Mouse (Mus musculus) gastrocnemius, postnatal 36 days (tissue): ENCODE measurements around the gene 1700025F22Rik. TPM values are rescaled to one million over a fixed set of nuclear protein-coding genes. Genes with fewer than 3 reads are reported as not detected.
A peak's percentile ranks its signal among the peaks of the same experiment; 100 is the strongest.
"Not testable (repeated sequence)": the region's sequence is repeated elsewhere in the genome, so short reads cannot be mapped to it uniquely, and the experiment has no call there.

Experiments
- DNase-seq, 2 experiments: peaks; one replicate each; pipeline ENCODE4 v3.0.0; 2022
- intact Hi-C: fragments of 180-260 bp; cut with DNase I; formaldehyde crosslinking; loops from one replicate; pipeline ENCODE4 v1.15.1; 2025
- long read RNA-seq, 2 experiments: library from polyadenylated mRNA; stranded (forward); transcript quantifications; one replicate each; pipeline ENCODE4 v2.0.0; 2021
- total RNA-seq, 2 experiments: library from RNA; stranded (reverse); gene quantifications; 2 replicates each; pipeline ENCODE4 v1.2.3; 2021

1700025F22Rik gene
- total RNA-seq: not detected
- long read RNA-seq, experiment 1: 0 reads
- long read RNA-seq, experiment 2: 0 reads

DNA sequence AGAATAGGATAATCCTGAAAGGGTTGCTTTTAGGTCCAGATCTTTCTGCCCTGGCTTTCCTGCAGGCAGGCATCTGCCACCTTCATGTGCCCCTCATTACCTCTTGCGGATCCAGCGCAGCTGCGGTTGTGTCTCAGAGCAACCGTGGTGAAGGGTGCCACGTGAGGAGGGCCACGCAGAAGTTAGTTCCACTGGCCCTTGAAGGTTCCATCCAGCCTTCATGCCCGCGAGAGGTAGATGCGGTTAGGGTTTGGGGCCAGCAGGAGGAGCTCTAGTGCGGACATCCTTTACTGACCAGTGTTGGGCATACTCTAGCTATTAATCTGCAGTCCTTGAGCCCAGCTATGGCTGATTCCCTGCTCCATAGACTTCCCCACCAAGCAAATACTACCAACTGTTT is at the start of gene 1700025F22Rik:
TSS of gene 1700025F22Rik (minus strand) at position 149 of the 400 bp plus-strand sequence.
- no peak for DNase-seq
- intact Hi-C loops: no loop called here

DNA sequence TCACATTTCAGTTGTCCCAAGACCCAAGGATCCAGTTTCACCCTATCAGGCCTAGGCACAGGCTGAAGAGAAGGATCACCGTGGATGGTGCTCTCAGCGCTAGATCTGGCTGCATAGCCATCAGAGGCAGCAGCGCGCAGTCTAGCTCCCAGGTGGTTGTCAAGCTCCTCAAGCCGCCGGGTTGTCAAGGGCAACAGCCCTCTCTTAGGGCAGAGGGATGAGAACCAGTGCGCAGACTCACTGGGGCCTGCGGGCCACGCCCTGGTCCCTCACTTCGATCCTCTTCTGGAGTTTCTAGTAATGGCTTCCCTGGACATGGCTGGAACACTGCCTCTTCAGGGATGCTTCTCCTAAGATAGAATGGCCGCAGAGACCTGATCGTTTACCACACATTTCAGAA is 31.4 kb upstream of the 1700025F22Rik start, which contains the start of gene Ms4a13:
TSS of gene Ms4a13 (minus strand) at position 192 of the 400 bp plus-strand sequence.
- intact Hi-C loops: no loop called here
- DNase-seq: no peak

DNA sequence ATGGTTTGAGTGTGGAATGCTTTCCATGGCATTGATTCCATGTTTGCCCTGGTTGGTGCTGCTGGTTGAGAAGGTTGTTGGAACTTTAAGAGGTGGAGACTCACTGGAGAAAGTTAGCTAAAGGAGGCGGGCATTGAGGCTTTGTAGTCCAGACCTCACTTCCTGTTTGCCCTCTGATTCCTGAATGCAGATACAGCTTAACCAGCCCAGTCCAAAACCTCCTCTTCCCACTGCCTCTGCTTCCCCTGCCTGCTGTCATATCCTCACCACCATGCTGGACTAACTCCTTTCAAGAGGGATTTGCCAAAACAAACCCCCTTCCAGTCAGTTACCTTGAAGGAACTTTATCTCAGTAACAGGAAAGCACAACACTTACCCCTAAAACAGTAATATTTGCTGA is 27.4 kb upstream of the 1700025F22Rik start:
- no peak for DNase-seq
- intact Hi-C loops: no loop called here

DNA sequence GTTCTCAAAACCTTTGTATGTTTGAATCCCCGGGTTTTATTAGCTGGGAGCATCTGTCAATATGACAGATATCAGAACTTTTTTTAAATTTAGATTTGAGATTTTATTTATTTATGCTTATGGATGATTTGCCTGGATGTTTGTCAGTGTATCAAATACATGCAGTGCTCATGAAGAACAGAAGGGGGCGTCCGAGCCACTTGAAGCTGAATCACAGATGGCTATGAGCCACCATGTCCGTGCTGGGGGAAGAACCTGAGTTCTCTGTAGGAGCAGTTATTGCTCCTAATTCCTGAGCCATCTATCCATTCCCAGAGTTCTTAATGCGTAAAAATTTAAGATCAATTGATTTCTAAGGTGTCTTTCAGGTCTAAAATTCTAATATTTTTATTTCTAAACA is 19.0 kb upstream of the 1700025F22Rik start:
- intact Hi-C loops: no loop called here
- DNase-seq: no peak

DNA sequence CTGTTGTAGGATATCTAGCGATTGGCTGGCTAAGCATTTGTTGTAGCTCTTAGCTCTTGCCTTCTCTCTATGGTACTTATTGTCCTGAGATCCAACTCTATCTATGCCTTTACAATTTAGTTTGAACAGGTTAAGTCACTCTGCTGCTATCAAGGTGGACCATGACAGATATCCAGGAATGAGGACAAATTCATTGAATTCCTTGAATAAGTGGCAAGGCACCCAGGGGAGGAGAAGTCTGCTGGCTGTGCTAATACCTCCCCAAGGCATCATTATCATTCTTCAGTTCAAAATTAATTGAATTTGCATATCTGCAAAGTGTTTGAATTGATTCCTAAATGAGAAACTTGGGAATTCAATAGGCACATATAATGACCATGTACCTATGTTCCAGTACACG is 12.3 kb upstream of the 1700025F22Rik start:
- intact Hi-C loops: no loop called here
- no peak for DNase-seq

DNA sequence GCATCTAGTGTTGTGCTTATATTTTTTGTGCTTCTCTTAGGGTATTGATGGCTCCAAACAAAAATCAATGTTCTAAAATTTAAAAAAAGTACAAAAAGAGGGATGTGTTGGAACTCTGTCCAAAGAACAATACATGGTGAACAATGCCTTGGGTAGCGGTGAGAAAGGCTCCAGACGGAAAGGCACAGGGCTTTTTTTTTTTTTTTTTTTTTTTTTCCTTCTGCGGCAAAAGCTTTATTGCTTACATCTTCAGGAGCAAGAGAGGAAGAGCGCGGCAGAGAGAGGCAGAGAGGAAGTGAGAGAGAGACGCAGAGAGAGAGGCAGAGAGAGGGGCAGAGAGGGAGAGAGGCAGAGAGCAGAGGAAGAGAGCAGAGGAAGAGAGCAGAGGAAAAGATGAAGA is 7.2 kb downstream of the 1700025F22Rik start:
- intact Hi-C loops, DNase-seq: not testable (repeated sequence)

DNA sequence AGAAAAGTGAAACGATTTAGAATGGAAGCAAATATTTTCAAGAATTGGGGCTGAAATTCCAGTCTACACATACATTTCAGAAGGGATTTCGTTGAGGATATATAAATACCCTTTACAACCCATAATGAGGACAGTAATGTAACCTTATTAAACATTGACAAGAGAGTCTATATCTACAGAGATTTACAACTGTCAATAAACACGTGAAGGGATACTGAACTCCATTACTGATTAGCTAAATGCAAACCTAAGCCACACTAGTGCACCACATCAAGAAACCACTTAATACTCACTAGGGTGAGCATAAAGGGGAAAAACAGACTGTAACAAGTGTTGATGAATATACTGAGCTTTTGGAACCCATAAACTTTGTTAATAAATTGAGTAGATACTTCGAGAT is 29.8 kb downstream of the 1700025F22Rik start:
- DNase-seq: no peak
- intact Hi-C loops: no loop called here

DNA sequence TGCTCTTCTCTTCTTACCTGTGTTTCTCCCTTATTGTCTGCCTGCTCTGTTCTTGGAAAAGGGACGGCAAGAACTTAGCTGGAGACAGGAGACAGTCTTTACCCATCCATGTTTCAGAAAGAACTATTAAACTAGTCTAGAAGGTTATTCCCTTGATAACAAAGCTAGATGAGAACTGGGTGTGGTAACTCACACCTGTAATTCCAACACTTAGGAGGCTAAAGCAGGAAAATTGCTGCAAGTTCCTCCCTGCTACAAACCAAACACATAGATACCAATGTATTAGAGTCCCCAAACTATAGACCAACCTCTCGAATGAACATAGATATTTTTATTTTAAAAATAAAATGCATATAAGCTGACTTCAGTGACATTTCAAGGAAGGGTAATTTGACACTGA is 30.3 kb downstream of the 1700025F22Rik start:
- intact Hi-C loops: no loop called here
- no peak for DNase-seq

DNA sequence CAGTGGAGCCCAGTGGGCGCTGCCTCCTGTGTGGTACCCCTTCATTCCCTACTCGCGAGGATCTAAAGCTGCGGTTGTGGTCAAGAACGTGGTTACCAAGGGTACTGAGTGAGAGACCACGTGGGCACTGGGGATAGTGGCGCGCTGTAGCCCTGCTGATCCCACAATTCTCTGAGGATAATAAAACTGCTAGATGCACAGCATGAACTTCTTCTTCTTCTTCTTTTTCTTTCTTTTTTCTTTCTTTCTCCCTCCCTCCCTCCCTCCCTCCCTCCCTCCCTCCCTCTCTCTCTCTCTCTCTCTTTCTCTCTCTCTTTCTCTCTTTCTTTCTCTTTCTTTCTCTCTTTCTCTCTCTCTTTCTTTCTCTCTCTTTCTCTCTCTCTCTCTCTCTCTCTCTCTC is 34.3 kb downstream of the 1700025F22Rik start, which contains the start of gene 1700017D01Rik:
TSS of gene 1700017D01Rik (minus strand) at position 101 of the 400 bp plus-strand sequence.
- intact Hi-C loops, DNase-seq: not testable (repeated sequence)

DNA sequence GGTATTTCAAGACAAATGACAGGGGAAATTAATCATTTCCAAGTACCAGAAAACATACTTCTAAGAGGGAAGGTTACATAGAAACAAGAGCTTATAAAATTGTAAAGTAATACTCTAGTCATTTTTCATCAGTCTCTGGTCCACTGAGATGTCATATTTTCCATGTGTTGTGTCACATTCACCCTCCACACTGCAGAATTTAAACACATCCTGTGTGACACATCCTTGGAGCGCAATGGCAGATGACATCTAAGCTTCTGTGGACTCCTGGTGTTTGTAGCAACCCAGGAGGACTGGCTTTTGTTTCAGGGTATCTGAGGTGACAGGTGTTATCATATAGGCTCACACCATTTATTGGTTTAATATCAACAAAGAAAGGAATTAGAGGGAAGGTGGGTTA is 35.4 kb downstream of the 1700025F22Rik start:
- DNase-seq: no peak

DNA sequence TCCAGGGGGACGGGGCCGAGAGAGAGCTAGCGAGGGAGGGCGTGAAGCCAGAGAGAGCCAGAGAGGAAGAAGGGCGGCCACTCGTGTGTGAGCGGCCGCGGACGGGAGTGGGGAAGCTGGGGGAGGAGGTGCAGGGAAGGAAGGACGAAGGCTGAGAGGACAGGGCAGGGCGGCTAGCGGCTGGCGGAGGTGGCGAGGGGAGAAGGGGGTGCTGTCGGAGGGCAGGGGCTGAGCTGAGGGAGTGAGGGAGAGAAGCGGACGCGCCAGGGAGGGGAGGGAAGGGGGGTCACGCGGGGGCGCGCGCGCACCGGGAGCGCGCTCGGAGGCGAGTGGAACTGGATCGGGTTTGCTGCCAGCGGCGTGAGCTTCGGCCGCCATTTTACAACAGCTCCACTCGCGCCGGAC is 44.1 kb downstream of the 1700025F22Rik start:
- intact Hi-C loops: not testable (repeated sequence)
- peak in 1 of 2 experiments; percentile 23 for DNase-seq

More for the DNA sequence above, 35.4 kb downstream of the 1700025F22Rik start:
- intact Hi-C loops: no loop called here

DNA sequence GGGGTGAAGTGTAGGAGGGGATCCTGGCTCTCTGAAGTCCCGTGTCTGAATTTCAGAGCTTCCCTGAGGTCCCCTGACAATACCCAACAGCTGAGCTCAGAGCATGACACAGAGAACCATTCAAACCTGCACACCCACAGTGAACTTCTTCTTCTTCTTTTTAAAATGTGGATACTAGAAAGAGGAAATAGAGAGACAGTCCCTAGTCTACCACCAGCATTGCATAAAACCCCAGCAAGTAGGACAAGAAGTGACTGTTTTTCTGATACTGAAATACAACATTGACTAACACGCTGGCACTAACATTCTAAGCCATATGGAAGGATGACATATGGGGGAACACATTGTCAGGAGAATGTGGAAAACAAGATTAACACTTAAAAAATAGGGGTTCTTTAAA is 45.8 kb downstream of the 1700025F22Rik start:
- no peak for DNase-seq
- intact Hi-C loops: no loop called here

DNA sequence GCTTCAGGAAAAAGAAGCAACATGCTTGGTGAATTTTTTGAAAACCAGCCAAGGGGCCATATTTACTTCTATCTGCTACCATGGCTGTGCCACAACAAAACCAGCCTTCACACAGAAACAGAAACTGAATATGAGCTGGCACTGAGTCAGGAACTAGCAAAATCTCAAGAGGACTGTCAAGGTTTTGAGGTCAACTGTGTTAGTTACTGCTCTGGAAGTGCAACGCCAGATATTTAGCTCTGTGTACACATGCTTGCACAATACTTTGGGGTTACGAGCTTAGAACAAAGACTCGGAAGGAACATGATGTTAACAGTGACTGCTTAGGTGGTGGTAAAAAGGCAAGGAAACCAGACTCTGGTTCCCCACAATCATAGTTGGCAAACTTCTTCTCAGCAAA is 57.4 kb downstream of the 1700025F22Rik start:
- intact Hi-C loops: no loop called here
- no peak for DNase-seq

DNA sequence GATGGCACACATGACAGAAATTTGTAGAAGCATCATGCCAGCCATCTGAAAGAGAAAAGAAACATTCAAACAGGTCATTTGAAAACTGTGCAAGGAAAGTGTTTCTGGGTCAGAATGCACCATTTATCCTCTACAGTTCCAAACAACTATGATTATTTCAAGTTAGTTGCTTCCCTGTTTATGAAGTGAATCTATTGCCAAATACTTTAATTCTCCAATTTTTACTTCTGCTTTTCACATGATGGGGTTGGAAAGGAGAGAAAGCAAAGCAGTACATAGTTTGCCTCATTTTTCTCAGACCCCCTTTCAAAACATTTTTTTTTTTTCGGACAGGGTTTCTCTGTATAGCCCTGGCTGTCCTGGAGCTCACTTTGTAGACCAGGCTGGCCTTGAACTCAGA is 63.2 kb downstream of the 1700025F22Rik start:
- intact Hi-C loops: no loop called here
- no peak for DNase-seq

DNA sequence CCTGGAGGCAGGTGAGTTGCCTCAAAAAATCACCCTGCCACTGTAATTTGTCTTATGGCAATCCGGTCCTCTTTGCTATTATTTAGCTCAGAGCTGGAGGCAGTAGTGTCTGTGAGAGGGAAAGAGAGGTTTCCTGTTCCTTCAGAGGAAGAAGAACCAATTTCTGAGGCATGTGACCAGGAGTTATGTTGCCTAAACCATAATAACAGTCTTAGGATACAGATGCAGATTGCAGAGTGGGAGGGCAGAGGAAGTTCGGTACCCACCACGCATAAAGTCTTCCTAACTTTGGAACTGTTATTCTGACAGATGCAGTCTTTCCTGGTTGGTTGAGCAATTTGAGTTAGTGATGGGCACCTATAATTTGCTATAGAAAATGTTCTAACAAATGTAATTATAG is 66.7 kb downstream of the 1700025F22Rik start:
- no peak for DNase-seq
- intact Hi-C loops: no loop called here

DNA sequence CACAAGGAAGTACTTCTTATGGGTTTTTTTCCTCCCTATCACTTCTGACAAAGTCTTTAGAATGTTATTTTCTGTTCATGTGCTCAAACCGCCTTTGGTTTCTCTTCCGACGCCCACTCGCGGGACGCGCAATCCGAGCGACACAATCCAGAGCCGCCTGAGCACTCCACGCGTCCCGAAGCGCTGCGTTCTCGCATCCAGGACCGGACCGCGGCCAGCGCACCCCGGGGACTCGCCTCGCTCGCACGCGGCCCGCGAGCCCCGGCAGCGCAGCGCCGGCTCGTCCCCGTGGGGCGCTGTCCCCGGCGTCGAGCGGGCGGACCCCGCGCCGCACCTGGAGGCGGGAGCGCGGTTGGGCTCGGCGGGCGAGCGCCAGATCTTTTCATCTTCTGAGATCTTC is 73.0 kb downstream of the 1700025F22Rik start:
- DNase-seq, intact Hi-C loops: not testable (repeated sequence)

Other genes starting within 250 kb of the 1700025F22Rik start
- not detected for gene Zp1, start 244.7 kb downstream of the 1700025F22Rik start, total RNA-seq
- not detected for gene Ptgdr2, start 228.2 kb downstream of the 1700025F22Rik start, total RNA-seq
- 10 to 100 TPM; 14.7 to 15.2 TPM for gene Ccdc86, start 216.1 kb downstream of the 1700025F22Rik start, total RNA-seq
- gene Ms4a10, start 190.7 kb downstream of the 1700025F22Rik start, total RNA-seq: not detected
- not detected for gene Ms4a15, start 172.1 kb downstream of the 1700025F22Rik start, total RNA-seq
- not detected for gene Ms4a18, start 147.3 kb downstream of the 1700025F22Rik start, total RNA-seq
- gene Ms4a8a, start 84.2 kb downstream of the 1700025F22Rik start, total RNA-seq: under 1 TPM; 0.48 to 0.54 TPM
- not detected for gene 1700017D01Rik, start 34.4 kb downstream of the 1700025F22Rik start, total RNA-seq
- not detected for gene Ms4a13, start 31.4 kb upstream of the 1700025F22Rik start, total RNA-seq
- gene Ms4a12, start 67.1 kb upstream of the 1700025F22Rik start, total RNA-seq: not detected
- not detected for gene Ms4a1, start 100.9 kb upstream of the 1700025F22Rik start, total RNA-seq
- gene Ms4a5, start 118.6 kb upstream of the 1700025F22Rik start, total RNA-seq: not detected
- under 1 TPM in 1 of 2 experiments, not detected in 1; 0.05 TPM for gene Ms4a14, start 149.1 kb upstream of the 1700025F22Rik start, total RNA-seq
- under 1 TPM; 0.25 to 0.33 TPM for gene Ms4a7, start 170.8 kb upstream of the 1700025F22Rik start, total RNA-seq
- 1 to 10 TPM; 2.0 to 3.5 TPM for gene Ms4a4a, start 210.2 kb upstream of the 1700025F22Rik start, total RNA-seq
- under 1 TPM in 1 of 2 experiments, not detected in 1; 0.35 TPM for gene Ms4a4c, start 239.4 kb upstream of the 1700025F22Rik start, total RNA-seq